Mouse (Mus musculus) urinary bladder, postnatal 25 days (tissue): ENCODE data around the gene Rpl37a.

Source experiments
- DNase-seq: peaks from one replicate; pipeline ENCODE4 v3.0.0; 2022; ENCODE audit warnings: low spot score

The Rpl37a gene

DNA sequence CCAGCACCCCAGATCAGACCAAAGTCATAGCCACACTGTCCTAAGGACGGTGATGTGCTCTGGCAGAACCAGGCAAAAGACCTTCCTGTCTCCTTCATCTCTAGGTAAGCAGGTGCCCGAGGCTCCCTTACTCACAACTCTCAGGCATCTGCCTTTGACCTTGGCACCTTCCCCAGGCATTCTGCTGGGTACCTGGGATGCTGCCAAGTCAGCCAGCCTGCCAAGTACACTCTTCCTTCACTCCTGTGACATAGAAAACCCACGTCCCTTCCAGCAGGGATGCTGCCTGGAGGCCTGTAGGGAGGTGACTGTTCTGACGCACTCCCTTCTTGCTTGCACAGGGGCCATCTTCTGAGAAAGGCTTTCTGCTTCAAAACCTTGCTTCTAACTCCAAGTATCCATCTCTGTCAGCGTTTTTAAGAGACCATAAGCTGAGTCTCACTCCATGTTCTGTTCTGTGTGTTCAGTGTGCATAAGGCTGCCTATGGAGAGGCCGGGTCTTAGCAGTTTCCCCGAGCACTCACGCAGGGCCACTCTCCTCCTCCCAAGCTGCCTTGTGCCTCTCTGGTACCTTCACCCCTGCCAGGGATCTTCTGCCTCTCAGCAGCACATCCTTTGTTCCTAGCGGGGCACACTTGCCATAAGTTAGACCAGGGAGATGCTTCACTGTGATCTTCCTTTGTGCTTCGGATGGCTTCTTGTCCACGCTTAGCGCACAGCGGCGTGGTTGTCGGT lies 28.0 kb downstream of the Rpl37a start:
- no peak for DNase-seq

DNA sequence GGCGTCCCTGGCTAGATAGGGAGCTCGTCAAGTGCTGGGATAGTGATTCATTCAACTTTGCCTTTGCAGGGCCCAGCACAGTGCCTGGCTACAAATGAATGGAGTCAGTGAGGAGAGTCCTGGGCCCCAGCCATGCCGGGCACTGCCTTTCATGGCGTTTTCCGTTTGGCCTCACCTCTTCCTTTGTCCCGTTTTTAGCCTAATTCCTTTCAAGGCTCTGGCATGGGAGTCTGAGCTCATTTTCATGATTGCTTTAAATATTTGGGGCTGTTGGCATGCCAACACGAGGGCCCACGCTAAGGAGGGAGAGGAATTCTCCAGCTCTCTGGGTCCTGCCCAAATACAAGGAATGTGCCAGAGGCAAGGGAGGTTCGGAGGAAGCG lies 28.6 kb downstream of the Rpl37a start:
- DNase-seq: no peak

DNA sequence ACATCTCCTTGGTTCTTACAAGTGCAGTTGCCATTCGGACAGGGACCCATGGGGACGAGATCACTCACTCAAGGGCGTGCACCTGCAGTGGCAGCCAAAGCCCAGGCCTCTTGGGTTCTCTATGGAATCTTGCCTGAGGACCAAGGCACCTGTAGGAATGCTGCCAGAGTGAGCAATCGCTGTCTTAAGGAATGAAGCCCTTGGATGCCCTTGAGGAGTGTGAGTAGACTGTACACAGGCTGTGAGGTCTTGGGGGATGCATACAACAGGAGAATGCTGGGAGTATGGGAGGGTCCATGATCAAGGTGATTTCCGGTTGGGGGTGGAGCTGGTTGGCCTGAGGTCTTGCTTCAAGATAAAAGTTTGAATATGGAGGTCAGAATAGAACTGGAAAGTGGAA lies 30.3 kb downstream of the Rpl37a start:
- DNase-seq: no peak

DNA sequence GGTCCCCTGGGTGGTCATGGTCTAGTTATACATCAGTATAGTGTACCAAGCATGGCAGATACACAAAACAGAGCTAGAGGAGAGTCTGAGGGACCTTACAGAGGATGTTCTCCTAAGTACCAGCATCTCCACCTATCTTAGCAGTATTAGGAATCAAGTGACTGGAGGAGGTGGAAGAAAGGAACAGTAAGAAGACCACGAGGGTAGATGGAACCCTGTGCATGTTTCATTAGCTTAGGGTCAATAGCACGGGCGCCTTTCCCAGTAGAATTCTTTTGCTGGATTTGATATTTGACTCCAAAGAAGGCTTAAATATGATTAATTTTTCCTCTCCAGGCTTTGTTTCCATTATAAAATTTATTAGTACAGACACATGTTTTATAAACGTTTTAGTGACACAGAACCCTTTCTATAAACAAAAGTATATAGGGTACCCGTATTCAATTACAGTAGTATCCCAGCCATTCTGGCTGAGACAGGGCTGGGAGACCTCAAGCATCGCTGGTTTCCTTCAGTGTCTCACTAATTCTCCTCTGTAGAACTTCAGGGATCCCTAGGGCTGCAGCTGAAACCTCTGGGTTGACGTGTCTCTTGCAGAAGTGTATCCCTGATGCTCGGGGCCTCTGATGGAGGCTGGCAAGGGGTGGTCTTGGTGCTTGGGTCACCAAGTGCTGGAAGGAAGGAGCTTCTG lies 33.9 kb downstream of the Rpl37a start:
- no peak for DNase-seq

DNA sequence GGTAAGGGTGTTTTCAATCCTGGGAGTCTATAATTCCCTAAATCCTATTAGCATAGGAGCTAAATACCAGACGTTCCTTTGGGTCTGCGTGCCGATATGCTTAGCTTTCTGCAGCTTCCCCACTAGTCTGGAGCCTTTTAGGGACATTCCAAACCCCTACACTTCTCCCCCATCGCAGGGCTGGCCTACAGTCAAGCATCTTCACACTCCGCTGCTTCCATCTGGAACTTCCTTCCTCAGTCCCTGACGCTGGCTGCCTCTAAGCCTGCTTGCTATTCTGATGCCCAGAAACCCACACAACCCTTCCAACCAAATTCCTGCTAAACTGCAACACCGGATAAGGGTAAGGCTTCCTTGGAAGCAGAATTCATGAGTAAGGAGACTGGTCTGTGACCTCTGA lies 35.3 kb downstream of the Rpl37a start:
- no peak for DNase-seq

DNA sequence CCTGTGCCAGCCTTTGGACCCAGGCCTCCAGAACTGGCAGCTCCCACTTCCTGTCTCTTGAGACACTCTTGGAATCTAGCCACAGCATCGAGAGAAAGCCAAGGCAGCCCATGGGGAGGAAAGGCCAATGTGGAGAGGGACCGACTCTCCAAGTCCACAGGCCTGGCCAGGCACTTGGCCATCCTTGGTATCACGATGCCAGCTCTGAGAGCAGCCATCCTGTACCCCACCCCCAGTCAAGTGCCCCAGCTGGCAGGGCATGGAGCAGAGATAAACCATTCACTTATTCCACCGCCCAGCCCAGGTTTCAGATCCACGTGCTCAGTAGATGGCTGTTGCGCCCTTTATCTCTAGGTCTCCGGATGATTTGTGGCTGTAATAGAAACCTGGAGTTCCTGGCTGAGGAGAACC lies 40.3 kb downstream of the Rpl37a start:
- no peak for DNase-seq

DNA sequence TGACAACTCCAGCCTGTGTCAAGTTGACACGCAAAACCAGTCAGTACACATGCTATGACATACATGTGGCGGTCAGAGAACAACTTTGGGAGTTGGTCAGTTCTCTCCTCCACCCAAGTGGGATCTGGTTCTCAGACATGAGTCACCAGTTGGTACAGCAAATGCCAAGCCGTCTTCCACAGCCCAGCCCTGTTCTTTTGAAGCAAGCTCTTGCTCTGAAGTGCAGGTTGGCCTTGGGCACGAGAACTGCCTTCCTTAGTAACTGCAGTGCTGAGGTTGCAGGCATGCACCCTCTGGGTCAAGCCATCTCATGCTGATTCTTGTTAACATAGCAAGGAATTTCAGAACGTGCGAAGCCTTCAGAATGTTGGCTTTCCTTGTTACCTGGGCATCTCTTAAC lies 42.1 kb downstream of the Rpl37a start:
- DNase-seq: no peak

DNA sequence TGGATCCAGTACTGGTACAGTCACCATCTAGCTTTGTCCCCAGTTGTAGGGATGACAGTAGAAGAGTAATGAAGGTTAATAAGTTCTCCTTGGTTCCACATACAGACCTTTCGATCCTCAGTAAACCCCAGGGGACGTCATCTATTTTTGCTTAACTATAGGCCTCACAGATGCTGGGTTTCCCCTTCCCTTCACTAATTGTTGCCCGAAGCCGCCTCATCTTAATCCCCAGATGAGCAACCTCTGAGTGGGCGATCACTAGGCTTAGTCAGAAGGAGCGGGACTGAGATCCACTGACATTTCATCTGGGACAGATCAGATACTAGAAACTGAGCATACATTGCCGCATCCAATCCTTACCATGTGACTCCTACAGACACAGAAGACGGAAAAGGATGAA lies 44.1 kb downstream of the Rpl37a start:
- DNase-seq: no peak

DNA sequence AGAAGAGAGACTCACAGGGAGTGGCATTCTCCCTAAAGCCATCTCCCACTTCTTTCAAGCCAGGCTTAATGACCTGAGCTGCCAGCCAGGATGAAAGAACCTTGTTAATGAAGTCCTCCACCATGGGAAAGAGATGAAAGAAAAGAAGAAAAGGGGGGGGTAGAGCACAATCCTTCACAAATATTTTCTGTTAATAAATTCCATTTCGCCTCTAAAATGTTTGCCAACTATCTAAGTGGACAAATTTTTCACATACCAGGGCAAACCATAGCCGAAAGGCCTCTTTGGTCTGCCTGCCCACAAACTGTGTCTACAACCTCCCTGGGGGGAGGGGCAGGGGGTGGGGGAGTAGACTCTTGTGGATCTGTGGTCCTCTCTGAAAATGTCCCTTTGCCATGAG lies 44.7 kb downstream of the Rpl37a start:
- no peak for DNase-seq

DNA sequence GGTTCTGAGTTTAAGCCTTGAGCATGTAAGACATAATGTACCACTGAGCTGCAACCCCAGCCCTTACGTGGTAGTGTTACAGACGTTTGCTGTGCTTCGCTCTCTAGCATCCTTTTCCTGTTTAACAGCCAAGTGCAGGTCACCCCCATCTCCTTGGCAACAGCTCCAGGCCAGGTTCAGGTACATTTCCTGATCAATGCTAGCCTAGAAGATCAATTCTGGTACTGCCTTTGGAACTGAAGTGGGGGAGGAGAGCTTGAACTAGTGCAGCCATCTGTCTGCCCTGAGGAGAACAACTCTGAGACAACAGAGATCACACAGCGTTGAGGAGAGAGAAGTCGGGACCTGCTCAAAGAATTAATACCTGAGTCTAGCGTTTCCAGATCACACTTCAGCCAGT lies 48.7 kb downstream of the Rpl37a start:
- no peak for DNase-seq
